Mouse (Mus musculus): ENCODE measurements around the gene Asb4.

DNA sequence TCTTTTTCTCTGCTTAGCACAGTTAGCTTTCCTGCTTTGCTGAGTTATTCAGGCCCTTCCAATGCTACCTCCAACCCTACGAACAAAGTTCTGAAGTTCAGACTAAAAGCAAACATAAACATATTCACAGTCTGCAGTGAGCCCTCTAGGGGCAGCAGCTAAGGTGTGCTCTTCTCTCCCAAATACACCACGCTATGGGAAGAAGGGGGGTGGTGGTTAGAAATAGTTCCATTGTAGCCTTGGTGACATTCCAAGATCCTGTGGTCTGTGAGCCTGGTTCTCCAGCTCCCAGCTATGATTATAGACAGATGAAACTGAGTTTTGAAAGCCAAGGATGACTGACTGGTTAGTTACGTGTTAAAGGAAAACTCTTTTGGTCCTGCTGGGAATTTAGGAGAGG is 13.6 kb downstream of the Asb4 start:
- TF ChIP-seq CTCF (IDR thresholded peaks at IDR 0.05; ENCODE audit: low read depth, low read length): peak; percentile 1; the same call in 1 of the 2 replicates
- TF ChIP-seq POLR2A (IDR thresholded peaks at IDR 0.05; ENCODE audit: extremely low read depth, insufficient read depth, low read length): no peak
